Mouse (Mus musculus) bone marrow, adult 2 months (tissue): Measurements from ENCODE around the gene Cdca7l. TPM values are rescaled to one million over a fixed set of nuclear protein-coding genes. Genes with fewer than 3 reads are reported as not detected.
A peak's percentile ranks its signal among the peaks of the same experiment; 100 is the strongest.

Source experiments
- H3K27ac ChIP-seq: fragments of 200-500 bp; 2 replicates; pipeline ENCODE4 v1.5.1; 2012; ENCODE audit warnings: low read depth, mild to moderate bottlenecking, control low read depth, inconsistent platforms, low read length; ENCODE audit not compliant: control insufficient read depth, poor library complexity, insufficient read depth
- H3K4me1 ChIP-seq: fragments of 200-500 bp; 2 replicates; pipeline ENCODE4 v1.6.1; 2011; ENCODE audit warnings: low read length; ENCODE audit not compliant: control insufficient read depth, insufficient read depth
- H3K4me3 ChIP-seq: fragments of 200-500 bp; replicated peaks from 2 replicates; pipeline ENCODE3; 2011; ENCODE audit warnings: mild to moderate bottlenecking, low read depth, low read length, control low read depth; ENCODE audit not compliant: control insufficient read depth
- CTCF ChIP-seq: fragments of 200-500 bp; IDR thresholded peaks from 2 replicates; pipeline ENCODE4 v1.5.1; 2011; ENCODE audit warnings: low read length, control low read depth; ENCODE audit not compliant: control insufficient read depth, insufficient read depth
- POLR2A ChIP-seq: fragments of 200-500 bp; IDR thresholded peaks from 2 replicates; pipeline ENCODE4 v1.6.1; 2011; ENCODE audit warnings: low read depth, mild to moderate bottlenecking, control low read depth, low read length, borderline replicate concordance; ENCODE audit not compliant: control insufficient read depth
- WGBS: fragments of 180-500 bp; shearing (Covaris S2); methylation state at CpG from one replicate; pipeline ENCODE4 v1.1.7; 2018; 5-methylcytosine and 5-hydroxymethylcytosine counted together
- polyA plus RNA-seq: library from polyadenylated mRNA; stranded (reverse); fragments of >200 nt; gene quantifications from 2 replicates; pipeline ENCODE4 v1.2.4, GENCODE M21; 2011; ENCODE audit warnings: low replicate concordance; ENCODE audit not compliant: missing spikeins, insufficient read depth, insufficient read length

Gene Cdca7l
- polyA plus RNA-seq, 1 experiment, result 9.8 TPM

- no peak overlapping the region for H3K4me3 ChIP-seq
- no peaks in the 10 kb centered on the region for H3K4me1 ChIP-seq
- 2% methylated on average over 2 of the region's 2 CpGs for WGBS
- no peak for TF ChIP-seq POLR2A
- TF ChIP-seq CTCF, result peak; percentile 54
- no peak overlapping the region for H3K27ac ChIP-seq
Observed at GRCm38 (mm10) chr12:117772638-117773037, 31.5 kb upstream of the Cdca7l start.

GRCm38 (mm10) chr12:117776841-117777240 lies 27.2 kb upstream of the Cdca7l start:
- no peak overlapping the region for H3K4me3 ChIP-seq
- TF ChIP-seq CTCF, result no peak
- H3K27ac ChIP-seq, result no peak overlapping the region
- no peaks in the 10 kb centered on the region for H3K4me1 ChIP-seq
- 81% methylated on average over 5 of the region's 5 CpGs for WGBS

DNA sequence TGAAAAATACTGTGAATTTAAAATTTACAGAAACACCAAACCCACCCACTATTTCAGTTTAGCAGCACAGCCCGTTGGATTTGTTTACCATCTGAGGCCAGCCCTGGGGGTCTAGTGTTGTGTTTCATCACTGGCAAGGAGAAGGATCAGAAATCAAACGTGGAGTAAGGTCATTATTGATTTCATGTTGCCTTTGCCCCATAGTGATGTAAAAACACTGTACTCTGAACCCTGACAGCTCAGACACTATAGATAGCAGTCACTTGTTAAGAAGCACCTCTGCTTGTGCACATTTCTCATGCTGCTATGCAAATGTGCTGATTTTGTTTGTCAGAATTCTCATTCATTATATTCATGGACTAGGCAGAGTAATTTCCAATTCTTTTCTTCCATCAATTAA lies 22.7 kb upstream of the Cdca7l start:
- Histone ChIP-seq H3K27ac (no peak overlapping the region), H3K4me1 (no peaks in the 10 kb centered on the region), H3K4me3 (no peak overlapping the region)
- TF ChIP-seq POLR2A, result no peak
- no peak for TF ChIP-seq CTCF
- 57% methylated on average over 2 of the region's 2 CpGs for WGBS

- WGBS, result 91% methylated on average over 1 of the region's 1 CpGs
- H3K27ac ChIP-seq, result no peak overlapping the region
- H3K4me1 ChIP-seq, result no peaks in the 10 kb centered on the region
- no peak overlapping the region for H3K4me3 ChIP-seq
- TF ChIP-seq POLR2A (no peak), CTCF (no peak)
Observed at GRCm38 (mm10) chr12:117783426-117783825, 20.7 kb upstream of the Cdca7l start.

DNA sequence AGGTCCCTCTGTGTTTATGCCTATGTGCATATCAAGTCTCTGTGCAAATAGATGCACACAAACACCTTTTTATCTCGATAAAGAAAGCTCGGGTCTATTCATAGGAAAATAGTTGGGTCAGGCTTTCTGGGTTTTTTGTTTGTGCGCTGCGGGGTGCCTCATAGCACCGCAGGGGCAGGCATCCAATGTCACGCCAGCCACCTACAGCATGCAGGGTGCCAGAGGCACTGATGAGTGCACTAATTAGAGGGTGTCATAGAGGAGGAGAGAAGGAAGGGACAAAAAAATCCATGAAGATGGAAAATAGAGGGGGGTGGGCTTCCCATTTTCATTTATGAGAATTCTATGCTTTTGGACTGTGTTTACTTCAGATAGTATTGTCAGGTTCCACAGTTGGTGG lies 17.5 kb upstream of the Cdca7l start:
- 76% methylated on average over 6 of the region's 6 CpGs for WGBS
- H3K27ac ChIP-seq, result no peak overlapping the region
- H3K4me3 ChIP-seq, result no peak overlapping the region
- H3K4me1 ChIP-seq, result no peaks in the 10 kb centered on the region
- TF ChIP-seq CTCF (no peak), POLR2A (no peak)

GRCm38 (mm10) chr12:117788513-117789011 lies 15.5 kb upstream of the Cdca7l start:
- 42% methylated on average over 24 of the region's 24 CpGs for WGBS
- H3K4me1 ChIP-seq, result no peaks in the 10 kb centered on the region
- no peak overlapping the region for H3K4me3 ChIP-seq
- TF ChIP-seq CTCF (no peak), POLR2A (no peak)
- H3K27ac ChIP-seq, result no peak overlapping the region

GRCm38 (mm10) chr12:117789017-117789416 lies 15.1 kb upstream of the Cdca7l start:
- TF ChIP-seq CTCF, result no peak
- TF ChIP-seq POLR2A, result no peak
- H3K4me1 ChIP-seq, result no peaks in the 10 kb centered on the region
- H3K27ac ChIP-seq, result no peak overlapping the region
- whole genome bisulfite sequencing, result 80% methylated on average over 7 of the region's 7 CpGs
- H3K4me3 ChIP-seq, result no peak overlapping the region

DNA sequence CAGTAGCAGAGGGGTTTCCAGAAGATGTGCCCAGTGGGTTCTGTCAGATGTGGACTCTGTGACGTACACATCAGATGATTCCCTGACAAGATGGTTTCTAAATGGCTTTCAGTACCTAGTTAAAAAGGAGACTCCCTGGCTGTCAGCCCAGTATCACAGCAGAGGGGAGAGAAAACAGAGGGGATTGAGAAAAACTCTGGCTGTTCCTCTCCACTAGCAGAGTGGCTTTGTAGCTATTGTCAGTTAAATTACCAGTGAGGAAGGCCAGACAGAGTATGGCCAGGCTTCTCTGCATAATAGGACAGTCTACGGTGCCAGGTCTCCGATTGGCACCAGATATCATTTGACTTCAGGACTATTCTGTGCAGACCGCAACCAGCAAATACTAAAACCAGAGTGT lies 8.8 kb upstream of the Cdca7l start:
- Histone ChIP-seq H3K4me1 (no peaks in the 10 kb centered on the region; the same call in 1 of the 2 replicates), H3K4me3 (no peak overlapping the region), H3K27ac (no peak overlapping the region)
- WGBS, result 87% methylated on average over 4 of the region's 4 CpGs
- TF ChIP-seq CTCF (no peak), POLR2A (no peak)

DNA sequence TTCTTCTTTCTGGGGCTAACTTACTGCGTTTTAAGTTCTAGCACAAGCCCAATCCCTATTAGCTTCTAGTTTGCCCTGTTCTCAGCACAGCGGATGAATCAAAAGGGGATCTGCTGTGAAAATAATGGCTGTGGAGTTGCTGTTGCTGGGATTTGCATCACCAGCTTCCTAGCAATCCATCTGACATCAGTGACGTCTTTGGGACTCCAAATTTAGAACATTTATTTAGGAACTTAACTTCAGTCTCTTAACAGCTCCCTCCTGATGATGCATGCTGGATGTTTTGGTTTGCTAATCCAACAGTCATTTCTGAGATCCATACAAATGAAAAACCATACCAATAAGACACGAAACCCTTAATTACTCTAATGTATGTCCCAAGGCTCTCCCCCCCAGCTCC lies 1.5 kb downstream of the Cdca7l start:
- Histone ChIP-seq H3K4me3 (no peak overlapping the region), H3K27ac (no peak overlapping the region), H3K4me1 (no peaks in the 10 kb centered on the region)
- WGBS, result 79% methylated on average over 4 of the region's 4 CpGs
- TF ChIP-seq POLR2A, result no peak
